Mouse (Mus musculus): ENCODE results near the gene Acp1. TPM values are rescaled to one million over a fixed set of nuclear protein-coding genes. Genes with fewer than 3 reads are reported as not detected.

Gene Acp1
- total RNA-seq (2021), result 10 to 100 TPM; 43.1 to 44.8 TPM

GRCm38 (mm10) chr12:30911261-30912047 is at the start of gene Acp1, which contains the start of gene Sh3yl1:
Gene Acp1 (minus strand): TSS chr12:30911589.
Gene Sh3yl1 (plus strand): TSS chr12:30911668.
- intact Hi-C loops (cut with DNase I), result no loop called here

GRCm38 (mm10) chr12:30944197-30944596 is 32.8 kb upstream of the Acp1 start:
- intact Hi-C loops (cut with DNase I), result no loop called here
- no peak for DNase-seq

More at GRCm38 (mm10) chr12:30911261-30912047, at the start of gene Acp1, which contains the start of gene Sh3yl1:
- DNase-seq, result peak; percentile 97

DNA sequence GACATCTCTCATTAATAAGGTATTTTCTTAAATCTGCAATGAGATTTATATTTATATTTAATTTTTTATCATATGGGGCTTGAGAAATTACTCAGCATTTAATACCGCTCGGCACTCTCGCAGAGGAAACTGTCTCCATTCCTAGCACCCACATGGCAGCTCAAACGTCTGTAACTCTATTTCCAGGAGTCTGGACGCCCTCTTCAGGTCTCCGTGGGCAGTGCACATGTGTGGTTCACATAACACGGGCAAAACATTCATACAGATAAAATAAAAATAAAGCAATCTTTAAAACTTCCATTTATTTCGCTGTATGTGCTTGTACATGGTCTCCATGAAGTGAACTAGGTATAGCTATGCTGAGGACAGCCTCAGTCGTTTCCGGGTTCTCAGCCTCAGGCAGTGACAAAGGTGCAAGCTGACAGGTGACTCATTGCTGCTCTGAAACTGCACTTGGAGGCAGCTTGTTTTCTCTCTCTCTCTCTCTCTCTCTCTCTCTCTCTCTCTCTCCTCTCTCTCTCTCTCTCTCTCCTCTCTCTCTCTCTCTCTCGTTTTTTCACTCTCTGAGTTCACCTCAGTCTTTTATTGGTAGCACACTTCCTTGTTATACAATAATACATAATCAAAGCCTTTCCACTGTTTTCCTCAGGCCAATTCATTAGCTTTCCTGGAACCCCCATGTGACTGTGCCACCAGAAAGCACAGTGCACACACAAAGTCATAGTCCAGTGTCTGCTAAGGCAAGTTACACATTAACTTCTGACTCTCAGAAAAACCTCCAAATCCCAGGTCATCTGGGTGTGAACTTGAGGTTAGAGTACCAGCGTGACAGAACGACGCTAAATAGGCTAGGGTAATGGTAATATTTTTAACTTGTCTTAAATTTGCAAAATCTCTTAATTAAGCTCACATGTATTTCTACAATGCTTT is 31.9 kb upstream of the Acp1 start:
- intact Hi-C loops (cut with DNase I), result no loop called here
- DNase-seq, result no peak

- no peak for DNase-seq
- intact Hi-C loops (cut with DNase I), result no loop called here
Observed at GRCm38 (mm10) chr12:30936899-30937298, 25.5 kb upstream of the Acp1 start.

GRCm38 (mm10) chr12:30933299-30933698 is 21.9 kb upstream of the Acp1 start:
- intact Hi-C loops (cut with DNase I), result no loop called here
- DNase-seq, result no peak

- intact Hi-C loops (cut with DNase I), result no loop called here
- DNase-seq, result no peak
Observed at GRCm38 (mm10) chr12:30928182-30928581, 16.8 kb upstream of the Acp1 start.

DNA sequence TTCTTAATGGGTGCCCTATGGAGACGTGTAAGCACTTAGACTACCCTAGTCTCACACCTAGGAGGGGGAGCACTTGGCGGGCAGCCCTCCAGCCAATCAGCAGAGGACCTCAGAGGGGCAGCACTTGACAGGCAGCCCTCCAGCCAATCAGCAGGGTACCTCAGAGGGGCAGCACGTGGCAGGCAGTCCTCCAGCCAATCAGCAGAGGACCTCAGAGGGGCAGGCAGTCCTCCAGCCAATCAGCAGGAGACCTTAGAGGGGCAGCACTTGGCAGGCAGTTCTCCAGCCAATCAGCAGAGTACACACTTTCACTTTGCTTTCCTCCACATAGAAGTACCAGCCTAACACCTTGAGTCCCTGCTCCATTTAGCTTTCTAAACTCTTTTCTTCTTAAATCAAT is 11.0 kb upstream of the Acp1 start:
- intact Hi-C loops (cut with DNase I), result no loop called here
- no peak for DNase-seq

DNA sequence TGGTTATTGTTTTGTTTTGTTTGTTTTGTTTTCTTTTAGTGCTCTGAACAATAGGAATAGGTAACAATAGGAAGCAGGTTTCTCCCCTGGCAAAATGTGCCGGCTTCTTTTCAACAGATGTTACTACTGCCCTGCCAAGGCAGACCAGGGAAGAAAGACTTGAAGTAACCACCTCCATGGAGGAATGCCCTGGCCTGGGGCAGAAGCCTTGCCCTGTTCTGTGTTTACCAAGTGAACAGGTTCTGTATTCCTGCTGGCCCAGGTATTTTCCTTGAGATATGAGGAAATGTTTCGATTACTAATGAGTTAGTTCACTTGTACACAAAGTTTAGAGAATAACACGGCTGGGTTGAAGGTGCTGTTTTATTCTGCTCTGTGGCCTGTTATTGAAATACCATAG is 1.5 kb upstream of the Acp1 start:
- intact Hi-C loops (cut with DNase I), result no loop called here

DNA sequence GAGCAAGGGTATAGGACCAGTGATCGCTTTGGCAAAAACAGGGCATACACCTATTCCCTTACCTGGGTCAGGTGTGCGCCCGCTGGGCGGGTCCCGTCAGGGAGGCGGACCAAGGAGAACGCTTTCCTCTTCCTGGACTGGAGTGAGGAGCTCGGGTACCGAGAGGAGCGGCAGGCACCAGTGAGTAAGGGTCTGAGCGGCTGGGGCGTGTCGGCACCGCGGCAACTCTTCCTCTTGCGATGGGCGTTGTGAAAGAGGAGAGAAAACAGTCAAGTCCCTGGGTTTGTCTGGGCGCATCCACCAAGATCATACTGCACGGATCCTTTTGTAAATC is 626 bp upstream of the Acp1 start:
- intact Hi-C loops (cut with DNase I), result no loop called here
- no peak for DNase-seq

More for the DNA sequence above, 1.5 kb upstream of the Acp1 start:
- DNase-seq, result no peak

GRCm38 (mm10) chr12:30910860-30911259 is 529 bp downstream of the Acp1 start:
- no peak for DNase-seq
- intact Hi-C loops (cut with DNase I), result no loop called here

DNA sequence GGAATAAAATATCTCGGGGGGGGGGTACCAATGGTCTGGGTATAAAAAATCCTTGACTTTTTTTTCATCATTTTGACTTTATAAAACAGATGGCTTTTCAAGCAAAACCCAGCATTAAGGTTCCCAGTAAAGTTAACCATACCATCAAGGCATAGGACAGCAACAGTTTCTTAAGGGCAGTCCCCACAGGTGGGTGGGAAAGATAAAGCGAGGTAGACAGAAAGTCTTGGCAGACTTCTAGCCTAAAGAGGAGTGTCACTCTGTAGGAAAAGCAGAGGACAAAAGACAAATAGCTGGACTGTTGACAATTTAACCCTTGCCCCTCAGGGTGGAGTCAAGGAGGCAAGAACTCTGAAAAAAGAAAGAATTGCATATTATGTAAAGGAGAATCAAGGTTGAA is 1.5 kb downstream of the Acp1 start:
- DNase-seq, result no peak
- intact Hi-C loops (cut with DNase I), result no loop called here

- DNase-seq, result no peak
- intact Hi-C loops (cut with DNase I), result no loop called here
Observed at GRCm38 (mm10) chr12:30908658-30909057, 2.7 kb downstream of the Acp1 start.

- intact Hi-C loops (cut with DNase I), result loop anchor here (10.0 kb wide), 1 partner anchor 852 kb away; no protein-coding TSS in a partner anchor
- no peak for DNase-seq
Observed at GRCm38 (mm10) chr12:30897039-30897438, 14.3 kb downstream of the Acp1 start.

DNA sequence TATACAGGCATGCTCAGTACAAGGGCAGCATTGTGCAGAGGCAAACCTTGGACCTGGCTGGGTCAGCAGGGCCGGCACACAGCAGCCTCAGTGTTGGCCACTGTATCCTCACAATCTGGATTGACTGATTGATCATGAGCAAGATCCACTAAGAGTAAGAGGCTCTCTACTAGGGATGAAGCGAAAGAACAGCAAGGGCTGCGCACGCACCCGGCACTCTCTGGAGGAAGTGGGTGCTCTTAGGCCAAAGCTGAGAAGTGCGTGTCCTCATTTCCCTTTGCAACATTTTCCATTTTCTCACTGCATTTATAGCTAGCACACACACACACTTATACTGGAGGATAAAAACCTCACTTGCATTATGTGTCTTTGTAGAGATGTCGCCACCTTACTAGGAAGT is 20.0 kb downstream of the Acp1 start:
- no peak for DNase-seq
- intact Hi-C loops (cut with DNase I), result loop anchor here (5.0 to 10.0 kb wide), 2 partner anchors 116 to 847 kb away; no protein-coding TSS in a partner anchor

DNA sequence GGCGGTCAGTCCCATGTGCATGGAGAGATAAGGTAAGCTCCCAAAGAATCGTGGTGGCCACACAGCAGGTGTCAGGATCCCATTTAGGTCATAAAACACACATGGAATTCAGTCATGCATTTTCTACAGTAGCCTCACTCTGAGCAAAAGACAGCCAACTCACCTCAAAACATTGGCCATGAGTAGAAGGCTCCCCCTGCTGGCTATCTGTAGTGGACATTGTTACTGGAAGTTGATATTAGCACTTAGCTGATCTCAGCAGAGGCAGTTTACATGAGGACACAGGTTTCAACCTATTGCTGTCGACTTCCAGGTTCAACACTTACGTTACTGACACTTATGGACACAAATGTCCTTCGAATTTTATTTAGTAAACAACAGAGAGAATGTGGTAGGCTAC is 21.3 kb downstream of the Acp1 start:
- DNase-seq, result peak; percentile 58 to 83
- intact Hi-C loops (cut with DNase I), result loop anchor here (1.0 to 10.0 kb wide), 3 partner anchors 117 to 845 kb away; no protein-coding TSS in a partner anchor

GRCm38 (mm10) chr12:30888003-30888402 is 23.4 kb downstream of the Acp1 start:
- intact Hi-C loops (cut with DNase I), result no loop called here

GRCm38 (mm10) chr12:30885891-30886290 is 25.5 kb downstream of the Acp1 start:
- intact Hi-C loops (cut with DNase I), result no loop called here
- DNase-seq, result peak; percentile 20 to 22

More at GRCm38 (mm10) chr12:30888003-30888402, 23.4 kb downstream of the Acp1 start:
- no peak for DNase-seq

DNA sequence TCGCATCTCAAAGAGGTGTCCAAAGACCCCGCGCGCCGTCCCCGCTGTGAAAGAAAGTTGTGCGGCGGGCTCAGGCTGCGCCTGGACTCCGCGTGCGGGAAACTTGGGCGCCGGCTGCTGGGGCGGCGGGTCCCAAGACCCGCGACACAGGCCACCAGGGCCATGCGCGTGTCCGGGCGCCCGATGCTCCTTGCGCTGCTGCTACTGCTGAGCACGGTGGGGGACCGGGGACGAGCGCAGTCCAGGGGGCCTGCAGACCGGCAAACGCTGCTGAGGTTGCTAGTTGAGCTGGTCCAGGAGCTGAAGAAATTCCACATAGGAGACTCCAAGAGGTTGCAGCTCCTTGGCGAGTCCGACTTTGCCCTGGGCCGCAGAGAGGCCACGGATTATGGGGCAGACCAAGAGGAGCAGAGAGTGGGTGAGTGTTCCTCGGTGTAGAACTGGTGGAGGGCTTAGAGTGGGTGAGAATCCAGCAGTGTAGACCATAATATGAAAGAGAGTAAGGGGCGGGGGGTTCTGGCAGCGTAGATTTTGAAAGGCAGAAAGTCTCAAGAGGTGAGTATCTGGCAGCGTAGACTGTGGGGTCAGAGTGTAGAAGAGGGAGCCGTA is 26.7 kb downstream of the Acp1 start:
- no peak for DNase-seq
- intact Hi-C loops (cut with DNase I), result no loop called here

- intact Hi-C loops (cut with DNase I), result no loop called here
- peak; percentile 14 for DNase-seq
Observed at GRCm38 (mm10) chr12:30883986-30884621, 27.3 kb downstream of the Acp1 start, which contains the start of gene Alkal2. Gene Alkal2 (plus strand): TSS chr12:30884322.

DNA sequence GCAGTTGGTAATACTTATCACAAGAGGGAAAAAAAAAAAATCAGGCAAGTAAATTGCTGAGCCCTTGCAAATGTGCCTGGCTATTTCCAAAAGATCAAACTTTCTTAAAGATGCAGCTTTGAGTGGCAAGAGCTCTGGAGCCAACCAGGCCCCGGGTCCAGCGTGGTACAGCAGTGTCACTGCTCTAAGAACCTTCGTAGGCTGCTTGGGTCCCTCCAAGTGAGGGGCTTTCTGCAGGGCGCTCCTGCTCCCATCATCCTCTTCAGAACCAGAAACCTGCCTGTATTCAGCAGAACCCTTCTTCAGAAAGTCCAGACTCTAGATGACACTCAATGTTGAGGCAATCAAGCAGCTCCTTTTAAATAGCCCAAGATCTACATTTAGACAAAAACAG is 27.8 kb downstream of the Acp1 start:
- no peak for DNase-seq
- intact Hi-C loops (cut with DNase I), result no loop called here

Measured in heart, postnatal 10 days (tissue).